Mouse (Mus musculus) kidney, embryonic 16.5 days (tissue): ENCODE measurements around the gene Phactr4. TPM values are rescaled to one million over a fixed set of nuclear protein-coding genes. Genes with fewer than 3 reads are reported as not detected.

ENCODE experiments used
- ATAC-seq: fragments of 200-750 bp; cut with Nextera tagmentation; 2 replicates; pipeline ENCODE4 v1.8.0; 2017; ENCODE audit warnings: moderate TSS enrichment; ENCODE audit not compliant: low FRiP score, low TSS enrichment
- H3K27ac ChIP-seq: fragments of 300-500 bp; sonication (generic); 2 replicates; pipeline ENCODE4 v1.5.1; 2014; ENCODE audit warnings: low read length
- H3K27me3 ChIP-seq: fragments of 300-500 bp; sonication (generic); 2 replicates; pipeline ENCODE4 v1.6.1; 2014; ENCODE audit warnings: low read length, control low read depth, mixed read lengths; ENCODE audit not compliant: insufficient read depth
- H3K36me3 ChIP-seq: fragments of 300-500 bp; sonication (generic); 2 replicates; pipeline ENCODE4 v1.6.1; 2014; ENCODE audit warnings: low read length, control low read depth, mixed read lengths; ENCODE audit not compliant: insufficient read depth
- H3K4me1 ChIP-seq: fragments of 300-500 bp; sonication (generic); 2 replicates; pipeline ENCODE4 v1.6.1; 2014; ENCODE audit warnings: low read length, control low read depth, mixed read lengths; ENCODE audit not compliant: insufficient read depth
- H3K4me2 ChIP-seq: fragments of 300-500 bp; sonication (generic); replicated peaks from 2 replicates; pipeline ENCODE4 v1.6.1; 2014; ENCODE audit warnings: low read depth, low read length
- H3K4me3 ChIP-seq: fragments of 300-500 bp; sonication (generic); 2 replicates; pipeline ENCODE4 v1.5.1; 2014; ENCODE audit warnings: mild to moderate bottlenecking, low read length
- H3K9ac ChIP-seq: fragments of 300-500 bp; sonication (generic); replicated peaks from 2 replicates; pipeline ENCODE4 v1.6.1; 2014; ENCODE audit warnings: low read length
- H3K9me3 ChIP-seq: fragments of 300-500 bp; sonication (generic); 2 replicates; pipeline ENCODE4 v1.6.1; 2016; ENCODE audit warnings: low read length, control low read depth
- WGBS: fragments of 180-500 bp; shearing (Covaris S2); extraction: QIAGEN DNeasy Blood & Tissue Kit; methylation state at CpG from one replicate; pipeline ENCODE4 v1.1.7; 2014; 5-methylcytosine and 5-hydroxymethylcytosine counted together
- polyA plus RNA-seq: library from polyadenylated mRNA; unstranded; fragments of >200 nt; fragmentation: Nextera tagmentation; extraction: Ambion mirVana; gene quantifications from 2 replicates; pipeline ENCODE4 v1.2.1, GENCODE M21; 2015

Gene Phactr4
- polyA plus RNA-seq, 1 experiment from 2014 or later: 23.7 TPM

DNA sequence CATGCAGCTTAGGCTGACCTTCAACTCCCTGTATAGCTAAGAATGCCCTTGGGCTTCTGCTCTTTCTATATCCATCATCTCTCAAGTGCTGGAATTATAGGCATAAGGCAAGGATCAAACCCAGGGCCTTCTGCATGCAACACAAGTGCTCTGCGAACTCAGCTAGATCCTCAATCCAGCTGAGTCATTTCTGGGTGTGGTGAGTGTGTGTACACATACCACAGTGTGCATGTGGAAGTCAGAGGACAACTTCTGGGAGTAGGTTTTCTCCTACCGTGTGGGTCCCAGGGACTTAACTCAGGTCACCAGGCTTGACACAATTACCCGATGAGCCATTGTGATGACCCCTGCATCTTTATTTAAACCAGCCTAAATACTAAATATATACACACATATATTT lies 27.5 kb upstream of the Phactr4 start:
- no peak overlapping the region for H3K4me3 ChIP-seq
- WGBS: 89% methylated on average over 3 of the region's 3 CpGs

GRCm38 (mm10) chr4:132446105-132446504 lies 23.8 kb upstream of the Phactr4 start:
- no peaks in the 10 kb centered on the region for H3K9me3 ChIP-seq
- H3K4me2 ChIP-seq: no peak overlapping the region
- WGBS: 70% methylated on average over 12 of the region's 12 CpGs
- no peaks in the 10 kb centered on the region for H3K36me3 ChIP-seq
- no peak for ATAC-seq
- no peaks in the 10 kb centered on the region for H3K4me1 ChIP-seq
- no peak overlapping the region for H3K9ac ChIP-seq
- no peaks in the 10 kb centered on the region for H3K27me3 ChIP-seq
- no peak overlapping the region for H3K4me3 ChIP-seq
- H3K27ac ChIP-seq: no peak overlapping the region

More for the DNA sequence above, 27.5 kb upstream of the Phactr4 start:
- no peak for ATAC-seq
- no peaks in the 10 kb centered on the region for H3K36me3 ChIP-seq
- no peaks in the 10 kb centered on the region for H3K9me3 ChIP-seq
- H3K27me3 ChIP-seq: no peaks in the 10 kb centered on the region
- no peak overlapping the region for H3K9ac ChIP-seq
- H3K4me2 ChIP-seq: no peak overlapping the region
- H3K4me1 ChIP-seq: no peaks in the 10 kb centered on the region
- no peak overlapping the region for H3K27ac ChIP-seq

- no peaks in the 10 kb centered on the region for H3K4me1 ChIP-seq
- no peak for ATAC-seq
- WGBS: 84% methylated on average over 8 of the region's 8 CpGs
- no peaks in the 10 kb centered on the region for H3K36me3 ChIP-seq
- no peak overlapping the region for H3K4me3 ChIP-seq
- no peak overlapping the region for H3K4me2 ChIP-seq
- H3K9ac ChIP-seq: no peak overlapping the region
- no peaks in the 10 kb centered on the region for H3K9me3 ChIP-seq
- H3K27me3 ChIP-seq: no peaks in the 10 kb centered on the region
- no peak overlapping the region for H3K27ac ChIP-seq
Observed at GRCm38 (mm10) chr4:132444516-132444915, 22.2 kb upstream of the Phactr4 start.

- Histone ChIP-seq H3K27me3 (no peaks in the 10 kb centered on the region), H3K27ac (no peak overlapping the region), H3K4me3 (no peak overlapping the region), H3K36me3 (no peaks in the 10 kb centered on the region), H3K9ac (no peak overlapping the region), H3K4me2 (peak overlapping the region; percentile 18; the same call in 1 of the 2 replicates), H3K4me1 (peaks cover 6% of the 10 kb centered on the region; the same call in 1 of the 2 replicates), H3K9me3 (no peaks in the 10 kb centered on the region)
- no peak for ATAC-seq
- WGBS: 37% methylated on average over 11 of the region's 11 CpGs
Observed at GRCm38 (mm10) chr4:132437857-132438256, 15.6 kb upstream of the Phactr4 start.

DNA sequence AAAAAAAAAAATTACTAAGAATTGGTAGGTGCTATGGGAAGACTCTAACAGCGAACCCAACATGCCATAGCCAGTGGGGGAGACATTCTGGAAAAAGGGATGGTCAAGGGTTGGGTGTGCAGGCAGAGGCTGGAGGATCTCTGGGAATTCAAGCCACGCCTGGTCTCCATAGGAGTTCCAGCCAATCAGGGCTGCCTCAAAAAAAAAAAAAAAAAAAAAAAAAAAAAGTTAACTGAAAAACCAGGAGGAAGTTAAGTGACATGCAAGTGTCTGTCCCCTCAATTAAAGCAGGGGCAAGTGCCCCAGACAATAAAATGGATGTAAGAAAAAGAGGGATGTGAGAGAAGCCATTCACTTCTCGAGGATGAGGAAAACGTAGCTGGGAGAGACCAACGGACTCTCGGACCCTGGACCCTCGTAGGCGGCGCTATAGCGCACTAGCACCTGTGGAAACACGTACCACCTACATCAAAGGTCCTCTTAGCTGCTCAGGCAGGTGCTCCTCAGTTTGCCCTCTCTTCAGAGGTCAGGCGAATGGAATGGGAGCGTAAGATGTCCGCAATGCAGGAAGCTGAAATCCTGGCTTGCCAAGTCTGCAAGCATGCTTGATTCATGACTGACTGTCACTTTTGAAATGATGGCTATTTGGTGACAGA lies 10.6 kb upstream of the Phactr4 start:
- no peaks in the 10 kb centered on the region for H3K9me3 ChIP-seq
- H3K27ac ChIP-seq: no peak overlapping the region
- no peaks in the 10 kb centered on the region for H3K36me3 ChIP-seq
- H3K4me1 ChIP-seq: peaks cover 5% of the 10 kb centered on the region; the same call in 1 of the 2 replicates
- WGBS: 12% methylated on average over 14 of the region's 14 CpGs
- H3K27me3 ChIP-seq: no peaks in the 10 kb centered on the region
- ATAC-seq: no peak
- peak overlapping the region; percentile 12; the same call in 1 of the 2 replicates for H3K4me3 ChIP-seq
- H3K9ac ChIP-seq: 0 out of 2 replicates have a peak overlapping the region, but pooled peaks have one; percentile 0
- peak overlapping the region; percentile 47 for H3K4me2 ChIP-seq

DNA sequence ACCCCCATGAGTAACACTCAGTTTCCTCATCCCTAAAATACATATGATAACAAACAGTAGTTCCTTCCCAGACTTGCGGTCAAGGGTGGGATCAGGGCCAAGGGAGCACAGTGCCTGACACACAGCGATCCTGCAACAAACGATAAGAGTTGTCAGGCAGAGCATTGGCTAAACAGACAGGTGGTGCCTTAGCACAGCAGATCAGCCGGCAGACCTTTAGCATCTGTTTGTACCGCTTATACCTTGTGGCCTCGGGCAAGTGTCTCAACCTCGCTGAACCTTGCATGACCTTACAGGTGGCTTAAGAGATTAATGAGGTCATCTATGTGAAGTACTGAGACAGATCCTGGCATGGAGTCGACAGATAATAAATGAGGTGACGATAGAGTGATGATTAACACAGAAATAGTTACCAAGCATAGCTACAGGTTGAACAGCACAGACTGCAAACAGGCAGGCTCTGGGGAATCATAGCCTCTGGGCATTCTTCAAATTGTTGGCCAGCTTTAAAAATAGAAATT lies 5.8 kb upstream of the Phactr4 start:
- Histone ChIP-seq H3K9me3 (no peaks in the 10 kb centered on the region), H3K4me2 (no peak overlapping the region), H3K9ac (no peak overlapping the region), H3K27me3 (no peaks in the 10 kb centered on the region), H3K4me3 (no peak overlapping the region), H3K27ac (no peak overlapping the region), H3K4me1 (0 out of 2 replicates have a peak, but pooled peaks cover 3% of the 10 kb centered on the region), H3K36me3 (no peaks in the 10 kb centered on the region)
- ATAC-seq: no peak; the same call in 1 of the 2 replicates
- WGBS: 50% methylated on average over 9 of the region's 9 CpGs

GRCm38 (mm10) chr4:132427493-132427892 lies 5.2 kb upstream of the Phactr4 start:
- no peak overlapping the region for H3K4me2 ChIP-seq
- WGBS: 79% methylated on average over 4 of the region's 4 CpGs

GRCm38 (mm10) chr4:132426021-132426420 lies 3.7 kb upstream of the Phactr4 start:
- Histone ChIP-seq H3K9ac (no peak overlapping the region), H3K27ac (no peak overlapping the region), H3K4me1 (peaks cover 1% of the 10 kb centered on the region), H3K4me3 (no peak overlapping the region), H3K4me2 (no peak overlapping the region), H3K36me3 (no peaks in the 10 kb centered on the region), H3K27me3 (no peaks in the 10 kb centered on the region), H3K9me3 (no peaks in the 10 kb centered on the region)
- no peak for ATAC-seq
- 63% methylated on average over 2 of the region's 2 CpGs for WGBS

More at GRCm38 (mm10) chr4:132427493-132427892, 5.2 kb upstream of the Phactr4 start:
- no peaks in the 10 kb centered on the region for H3K9me3 ChIP-seq
- H3K27me3 ChIP-seq: no peaks in the 10 kb centered on the region
- ATAC-seq: no peak
- H3K4me1 ChIP-seq: no peaks in the 10 kb centered on the region
- H3K9ac ChIP-seq: no peak overlapping the region
- H3K27ac ChIP-seq: no peak overlapping the region
- no peak overlapping the region for H3K4me3 ChIP-seq
- no peaks in the 10 kb centered on the region for H3K36me3 ChIP-seq

DNA sequence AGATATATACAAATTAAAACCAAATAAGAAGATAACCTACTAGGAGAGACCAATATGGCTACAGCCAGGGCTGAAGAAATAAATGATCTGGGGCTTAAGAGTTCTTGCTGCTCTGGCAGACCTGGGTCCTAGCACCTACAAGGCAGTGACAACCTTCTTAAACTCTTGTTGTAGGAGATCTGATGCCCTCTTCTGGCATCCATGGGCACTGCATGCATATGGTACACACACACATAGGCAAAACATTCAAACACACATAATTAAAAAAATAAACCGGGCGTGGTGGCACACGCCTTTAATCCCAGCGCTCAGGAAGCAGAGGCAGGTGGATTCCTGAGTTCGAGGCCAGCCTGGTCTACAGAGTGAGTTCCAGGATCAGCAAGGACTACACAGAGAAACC lies 2.5 kb upstream of the Phactr4 start:
- Histone ChIP-seq H3K36me3 (no peaks in the 10 kb centered on the region), H3K27me3 (no peaks in the 10 kb centered on the region), H3K4me1 (peaks cover 14% of the 10 kb centered on the region), H3K4me2 (no peak overlapping the region), H3K9ac (no peak overlapping the region), H3K9me3 (no peaks in the 10 kb centered on the region), H3K4me3 (no peak overlapping the region), H3K27ac (no peak overlapping the region)
- 89% methylated on average over 5 of the region's 5 CpGs for WGBS
- no peak for ATAC-seq

DNA sequence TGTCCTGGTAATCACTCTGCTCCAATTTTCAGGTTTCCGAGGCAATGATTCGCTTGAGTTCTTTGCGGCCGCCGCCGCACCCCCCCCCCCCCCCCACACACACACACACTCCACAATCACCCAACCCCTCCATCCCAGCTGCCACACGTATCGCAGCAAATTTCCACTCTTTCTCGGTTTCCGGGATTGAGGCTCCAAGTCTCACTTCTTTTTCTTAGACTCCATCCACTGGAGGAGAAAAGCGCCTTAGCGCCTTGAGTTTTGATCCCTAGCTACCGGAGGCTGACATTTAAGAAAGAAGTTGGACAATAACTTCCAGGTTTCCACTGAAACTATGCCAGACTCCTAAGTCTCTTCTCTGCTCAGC lies 750 bp downstream of the Phactr4 start:
- H3K4me1 ChIP-seq: peaks cover 30% of the 10 kb centered on the region
- no peaks in the 10 kb centered on the region for H3K27me3 ChIP-seq
- under 1% methylated on average over 13 of the region's 13 CpGs for WGBS
- H3K9ac ChIP-seq: peak overlapping the region; percentile 81
- peak overlapping the region; percentile 60 for H3K4me2 ChIP-seq
- no peak for ATAC-seq
- H3K9me3 ChIP-seq: no peaks in the 10 kb centered on the region
- no peaks in the 10 kb centered on the region for H3K36me3 ChIP-seq
- peak overlapping the region; percentile 100 for H3K27ac ChIP-seq
- peak overlapping the region; percentile 84 for H3K4me3 ChIP-seq
